Mouse (Mus musculus) large intestine, adult 2 months (tissue): ENCODE results near the gene Tshr. TPM values are rescaled to one million over a fixed set of nuclear protein-coding genes. Genes with fewer than 3 reads are reported as not detected.
"Not testable (repeated sequence)": the region's sequence is repeated elsewhere in the genome, so short reads cannot be mapped to it uniquely, and the experiment has no call there.

Source experiments
- DNase-seq: peaks from one replicate; pipeline ENCODE4 v3.0.0-alpha.2; 2012; ENCODE audit warnings: low read depth, low spot score
- WGBS: fragments of 180-500 bp; shearing (Covaris S2); methylation state at CpG from one replicate; pipeline ENCODE4 v1.1.7; 2018; 5-methylcytosine and 5-hydroxymethylcytosine counted together
- polyA plus RNA-seq: library from polyadenylated mRNA; depleted of rRNA; stranded (reverse); fragments of >200 nt; gene quantifications from 2 replicates; pipeline ENCODE4 v1.2.3, GENCODE M21; 2012; rRNA removed

Tshr gene
- polyA plus RNA-seq: 0.58 TPM in 2 replicates

DNA sequence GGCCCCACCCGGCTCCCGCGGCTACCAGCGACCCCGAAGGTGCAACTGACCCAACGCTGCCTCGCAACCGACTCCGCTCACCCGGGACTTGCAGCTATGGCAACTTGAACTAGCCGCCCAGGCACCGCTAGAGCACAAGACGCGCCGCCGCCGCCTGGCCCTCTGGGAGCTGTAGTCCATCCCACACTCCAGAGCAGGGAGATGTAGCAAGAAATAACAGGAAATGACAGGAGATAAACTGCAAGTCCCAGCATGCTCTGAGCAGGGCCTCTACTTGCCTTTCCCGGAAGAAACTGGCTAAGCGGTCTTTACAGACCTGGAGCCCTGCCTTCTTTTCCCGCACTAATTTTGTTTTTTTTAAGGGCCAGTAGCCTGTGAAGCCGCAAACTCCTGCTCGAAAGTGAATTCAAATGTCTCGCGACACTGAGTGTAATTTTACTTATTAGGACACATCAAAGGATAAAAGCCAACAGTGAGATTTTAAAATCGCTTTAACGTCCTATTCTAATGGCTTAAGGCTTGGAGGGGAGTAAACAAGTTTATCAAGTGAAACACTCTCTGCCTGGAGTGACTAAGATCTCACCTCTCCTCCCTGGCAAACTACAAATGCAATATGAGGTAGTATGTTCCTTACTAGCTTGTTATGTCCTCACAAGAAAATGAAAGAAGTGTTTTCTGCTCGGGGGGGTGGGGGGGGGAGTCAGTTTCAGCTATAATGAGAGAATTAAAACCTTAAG lies at the start of gene Tshr, which contains the start of gene Cep128:
Gene Tshr (plus strand): TSS at position 283 of the 737 bp plus-strand sequence.
Gene Cep128 (minus strand): TSS at position 129 of the 737 bp plus-strand sequence.
- peak; percentile 94 for DNase-seq
- WGBS: 1% methylated on average over 27 of the region's 27 CpGs

DNA sequence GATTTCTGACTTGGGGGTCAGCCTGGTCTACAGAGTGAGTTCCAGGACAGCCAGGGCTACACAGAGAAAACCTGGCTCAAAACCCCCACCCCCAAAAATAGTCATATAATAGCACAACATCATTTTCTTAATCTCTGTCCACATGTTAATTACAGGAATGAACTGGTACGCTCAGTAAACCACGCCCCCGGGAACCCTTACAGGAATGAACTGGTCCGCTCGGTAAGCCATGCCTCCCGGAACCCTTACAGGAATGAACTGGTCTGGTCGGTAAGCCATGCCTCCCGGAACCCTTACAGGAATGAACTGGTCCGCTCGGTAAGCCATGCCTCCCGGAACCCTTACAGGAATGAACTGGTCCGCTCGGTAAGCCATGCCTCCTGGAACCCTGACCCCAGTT lies 45.7 kb upstream of the Tshr start:
- 98% methylated on average over 13 of the region's 13 CpGs for WGBS
- not testable (repeated sequence) for DNase-seq

DNA sequence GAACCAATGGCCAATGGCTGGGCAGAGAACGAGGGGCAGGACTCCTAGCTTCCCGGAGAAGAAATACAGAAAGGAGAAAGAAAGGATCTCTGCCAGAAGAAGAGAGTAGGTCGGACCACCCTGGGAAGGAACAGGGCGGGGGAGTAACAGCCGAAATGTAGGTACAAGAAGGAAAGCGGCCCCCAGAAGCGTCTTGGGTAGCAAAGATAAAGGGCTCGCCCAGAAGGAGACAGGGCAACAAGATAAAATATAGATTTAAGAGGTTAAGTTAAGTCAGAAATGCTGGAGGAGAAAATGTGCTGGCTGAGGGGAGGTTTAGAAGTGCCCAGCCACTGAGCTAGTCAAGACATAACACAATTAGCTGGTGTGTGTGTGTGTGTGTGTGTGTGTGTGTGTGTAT lies 30.6 kb upstream of the Tshr start:
- 94% methylated on average over 8 of the region's 8 CpGs for WGBS
- no peak for DNase-seq

DNA sequence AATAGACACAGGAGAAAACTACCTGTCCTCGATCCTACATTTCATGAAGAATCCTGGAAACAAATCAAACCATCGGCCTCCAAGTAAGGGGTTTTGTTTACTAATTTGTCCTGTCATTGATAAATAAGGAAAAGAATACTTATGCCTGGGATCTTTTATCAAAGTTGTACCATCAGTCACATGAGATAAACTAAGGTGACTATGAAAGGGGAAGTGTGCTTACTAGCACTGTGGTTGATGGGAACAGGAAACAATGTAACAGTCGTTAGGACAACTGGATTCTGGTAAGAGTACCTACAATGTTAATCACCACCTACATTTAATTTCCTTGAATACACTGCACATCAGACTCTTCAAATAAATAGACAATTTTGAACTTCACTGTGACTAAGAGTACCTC lies 15.2 kb upstream of the Tshr start:
- DNase-seq: no peak
- 84% methylated on average over 3 of the region's 3 CpGs for WGBS

DNA sequence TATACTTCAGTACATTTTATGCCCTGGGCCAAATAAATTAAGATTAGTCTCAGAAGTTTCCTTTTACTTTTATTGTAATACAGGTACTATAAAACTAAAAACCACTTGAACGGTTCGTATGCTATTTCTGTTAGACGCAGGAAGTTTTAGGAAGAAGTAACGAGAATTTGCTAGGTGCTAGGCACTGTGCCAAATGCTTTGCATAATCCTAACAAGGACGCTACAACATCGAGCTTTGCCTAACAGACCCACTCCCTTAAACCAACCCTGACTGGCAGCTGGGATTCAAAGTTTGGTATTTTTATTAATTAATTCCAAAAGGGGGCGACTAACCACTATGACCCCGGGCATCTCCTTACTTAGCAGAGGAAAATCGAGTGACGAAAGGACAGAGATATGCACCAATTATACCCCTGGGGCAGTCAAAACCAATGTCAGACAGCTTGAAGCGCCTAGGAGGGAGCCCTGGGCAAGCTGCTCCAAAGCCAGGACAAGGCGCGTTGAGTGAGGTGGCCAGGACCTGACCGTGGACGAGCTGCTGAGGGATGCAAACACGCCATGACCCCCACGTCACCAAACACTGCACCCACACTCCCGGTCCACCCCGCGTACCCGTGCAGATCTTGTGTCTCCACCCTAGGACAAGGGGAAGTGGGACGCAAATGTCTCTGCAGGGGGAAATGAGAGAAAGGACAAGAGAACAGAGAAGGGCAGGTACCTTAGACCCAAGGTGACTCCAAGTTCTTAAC lies 673 bp upstream of the Tshr start:
- WGBS: under 1% methylated on average over 22 of the region's 22 CpGs
- DNase-seq: no peak

DNA sequence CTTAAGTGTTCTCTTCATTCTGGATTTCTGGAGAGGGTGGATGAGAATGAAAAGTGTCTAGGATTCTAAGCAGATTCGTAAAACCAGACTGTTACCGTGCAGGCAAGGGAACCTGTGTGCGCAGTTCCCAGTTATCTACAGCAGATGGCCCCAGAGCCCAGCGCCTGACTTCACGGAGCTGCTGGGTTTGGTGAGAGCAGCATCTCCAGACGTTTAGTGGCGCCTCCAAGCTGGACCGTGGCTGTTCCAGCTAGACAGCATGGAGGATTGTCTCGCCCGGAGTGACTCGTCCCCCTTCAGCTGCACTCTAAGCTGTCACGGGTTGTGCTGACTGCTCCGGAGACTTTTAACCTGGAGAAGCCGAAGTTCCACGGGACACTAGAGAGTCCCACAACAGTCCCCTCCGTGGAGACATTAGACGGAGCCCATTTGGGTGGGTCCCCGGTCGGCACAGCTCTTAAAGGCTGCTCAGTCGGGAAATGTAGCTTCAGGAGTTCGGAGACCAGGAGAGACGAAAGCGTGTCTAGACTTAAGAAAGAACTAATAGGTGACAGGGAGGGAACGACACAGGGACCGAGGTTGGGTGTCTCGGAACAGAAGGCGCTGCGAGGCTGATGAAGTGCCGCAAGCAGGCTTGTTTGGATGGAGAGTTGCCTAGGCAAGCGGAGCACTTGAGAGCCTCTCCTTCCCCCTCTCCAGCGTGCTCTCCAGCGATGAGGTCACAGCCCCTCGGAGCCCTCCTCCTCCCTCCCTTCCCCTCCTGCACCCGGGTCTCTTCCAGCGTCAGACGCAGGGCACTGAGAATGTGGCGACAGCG lies 16.1 kb downstream of the Tshr start:
- WGBS: 2% methylated on average over 38 of the region's 38 CpGs
- no peak for DNase-seq

DNA sequence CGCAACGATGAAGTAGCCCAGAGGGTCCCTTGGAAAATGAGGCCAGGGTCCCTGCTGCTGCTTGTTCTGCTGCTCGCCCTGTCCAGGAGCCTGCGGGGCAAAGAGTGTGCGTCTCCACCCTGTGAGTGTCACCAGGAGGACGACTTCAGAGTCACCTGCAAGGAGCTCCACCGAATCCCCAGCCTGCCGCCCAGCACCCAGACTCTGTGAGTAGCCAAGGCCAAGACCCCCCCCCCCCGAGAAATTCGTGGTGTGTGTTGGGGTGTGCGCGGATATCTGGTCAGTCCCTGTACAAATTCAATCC lies 16.6 kb downstream of the Tshr start:
- no peak for DNase-seq
- WGBS: 9% methylated on average over 12 of the region's 12 CpGs

DNA sequence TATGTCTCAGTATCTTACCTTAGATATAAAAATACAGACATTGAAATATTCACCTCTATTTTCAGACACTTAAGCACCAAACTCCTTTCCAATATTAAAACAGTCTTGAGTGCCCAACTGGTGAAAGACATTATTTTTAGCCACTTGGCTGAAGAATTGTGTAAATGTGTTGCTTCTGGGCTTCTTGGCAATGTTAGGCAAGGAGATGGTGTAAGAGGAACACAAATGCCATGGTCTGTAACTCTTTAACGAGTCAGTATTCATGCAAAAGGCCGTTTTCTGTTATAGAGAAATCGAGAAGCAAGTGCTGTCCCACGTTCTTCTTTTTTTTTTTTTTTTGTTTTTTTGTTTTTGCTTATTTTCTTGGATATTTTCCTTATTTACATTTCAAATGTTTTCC lies 25.9 kb downstream of the Tshr start:
- 82% methylated on average over 4 of the region's 4 CpGs for WGBS
- DNase-seq: no peak

DNA sequence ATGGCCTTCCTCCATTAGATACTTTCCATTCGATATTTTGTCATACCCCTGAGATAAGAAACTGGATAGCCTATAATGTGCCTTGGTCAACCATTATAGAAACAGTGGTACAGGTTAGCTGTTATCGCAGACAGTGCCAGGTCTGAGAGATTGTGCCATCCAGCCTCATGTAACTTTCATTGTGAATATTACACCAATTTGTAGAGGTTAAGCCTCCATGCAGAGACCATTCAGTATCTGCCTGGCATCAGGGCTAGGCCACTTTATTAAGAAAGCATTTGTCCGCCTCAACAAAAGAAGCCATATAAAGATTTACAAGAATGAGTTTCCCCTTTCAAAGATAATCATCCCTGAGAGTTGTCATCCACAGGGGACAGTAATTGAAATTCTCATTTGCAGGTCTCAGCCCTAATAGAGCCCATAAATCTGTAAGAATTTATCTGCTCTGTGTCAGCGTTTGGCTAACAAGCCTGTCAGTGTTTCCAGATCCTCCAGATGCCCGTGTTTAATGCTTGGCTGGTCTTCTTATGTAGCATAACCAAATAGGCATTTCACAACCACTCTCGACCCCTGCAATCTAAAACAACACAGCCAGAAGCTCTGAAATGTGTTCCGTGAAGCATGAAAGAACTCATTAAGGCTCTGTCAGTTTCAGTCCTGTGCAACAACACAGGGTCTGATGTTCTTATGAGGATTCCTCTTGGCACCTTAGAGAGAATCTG lies 28.3 kb downstream of the Tshr start:
- WGBS: 49% methylated on average over 7 of the region's 7 CpGs
- no peak for DNase-seq

DNA sequence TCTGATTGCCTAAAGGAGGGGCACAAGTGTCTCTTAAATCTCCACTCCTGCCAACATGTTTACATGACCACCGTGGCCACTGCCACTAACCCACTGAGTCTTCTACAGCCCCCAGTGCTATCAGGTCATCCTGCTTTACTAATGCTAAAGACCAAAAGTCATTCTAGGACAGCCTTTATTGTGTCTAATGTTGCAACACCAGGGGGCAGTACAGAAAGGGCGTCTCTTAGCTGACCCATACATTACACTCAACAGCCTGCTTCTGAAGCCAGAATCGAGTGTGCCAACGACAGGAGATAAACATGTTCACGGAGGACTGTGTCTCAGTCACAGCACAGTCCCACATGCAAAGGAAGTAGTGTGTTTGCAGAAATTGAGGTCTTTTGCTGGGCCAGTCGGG lies 30.7 kb downstream of the Tshr start:
- WGBS: 65% methylated on average over 6 of the region's 6 CpGs
- no peak for DNase-seq

DNA sequence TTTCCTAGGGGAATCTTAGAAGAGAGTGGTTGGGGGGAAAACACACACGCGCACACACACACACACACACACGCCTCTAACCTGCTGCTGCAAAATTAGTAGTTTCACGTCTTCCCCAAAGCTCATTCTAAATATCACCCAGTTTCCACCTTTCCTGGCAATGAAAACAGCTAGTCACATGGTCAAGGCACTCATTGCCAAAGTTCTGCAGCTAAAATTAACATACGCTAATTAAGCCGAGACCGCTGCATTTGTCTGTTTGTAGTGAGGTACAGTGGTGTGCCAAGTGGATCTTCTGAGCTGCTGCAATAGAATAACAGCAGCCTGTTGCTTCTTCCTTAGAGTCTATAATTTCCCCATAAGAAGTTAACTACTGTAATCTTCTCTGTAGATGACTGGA lies 32.5 kb downstream of the Tshr start:
- 90% methylated on average over 7 of the region's 7 CpGs for WGBS

DNA sequence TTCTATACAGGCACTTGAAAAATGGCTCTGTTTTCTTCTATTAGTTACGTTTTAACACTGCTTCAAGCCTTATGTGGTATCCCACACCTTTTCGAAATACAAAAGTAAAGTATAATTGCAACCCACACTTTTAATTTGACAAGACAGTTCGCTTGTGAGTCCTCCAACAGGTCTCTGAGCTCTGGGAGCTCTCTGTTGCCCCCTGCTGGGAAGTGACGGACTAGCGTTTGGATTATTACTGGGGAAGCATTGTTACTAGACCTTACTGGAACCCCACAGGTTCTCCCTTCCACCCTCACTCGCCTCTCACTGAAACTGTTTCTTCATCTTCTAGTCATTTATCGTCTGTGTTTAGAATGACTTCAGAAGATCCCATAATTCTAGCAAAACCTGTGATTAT lies 34.4 kb downstream of the Tshr start:
- no peak for DNase-seq
- 43% methylated on average over 7 of the region's 7 CpGs for WGBS

More for the DNA sequence above, 32.5 kb downstream of the Tshr start:
- no peak for DNase-seq

DNA sequence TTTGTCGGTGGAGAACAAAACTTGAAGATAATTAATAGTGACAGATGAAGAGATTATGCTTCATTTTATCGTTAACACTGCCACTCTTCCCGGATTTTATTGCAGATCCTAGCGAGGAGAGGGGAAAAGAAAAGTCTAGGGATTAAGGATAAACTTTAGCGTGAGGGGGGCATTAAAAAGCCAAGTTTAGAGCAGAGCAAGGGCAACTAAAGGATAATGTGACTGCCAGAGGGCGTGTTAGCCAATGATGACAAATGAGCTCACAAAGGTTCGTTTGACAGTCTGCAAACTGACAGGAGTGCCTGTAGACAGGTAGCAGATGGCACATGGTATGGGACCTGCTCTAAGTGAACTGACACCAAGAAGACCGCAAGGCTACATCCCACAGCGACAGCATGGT lies 36.9 kb downstream of the Tshr start:
- 40% methylated on average over 9 of the region's 9 CpGs for WGBS
- DNase-seq: no peak

DNA sequence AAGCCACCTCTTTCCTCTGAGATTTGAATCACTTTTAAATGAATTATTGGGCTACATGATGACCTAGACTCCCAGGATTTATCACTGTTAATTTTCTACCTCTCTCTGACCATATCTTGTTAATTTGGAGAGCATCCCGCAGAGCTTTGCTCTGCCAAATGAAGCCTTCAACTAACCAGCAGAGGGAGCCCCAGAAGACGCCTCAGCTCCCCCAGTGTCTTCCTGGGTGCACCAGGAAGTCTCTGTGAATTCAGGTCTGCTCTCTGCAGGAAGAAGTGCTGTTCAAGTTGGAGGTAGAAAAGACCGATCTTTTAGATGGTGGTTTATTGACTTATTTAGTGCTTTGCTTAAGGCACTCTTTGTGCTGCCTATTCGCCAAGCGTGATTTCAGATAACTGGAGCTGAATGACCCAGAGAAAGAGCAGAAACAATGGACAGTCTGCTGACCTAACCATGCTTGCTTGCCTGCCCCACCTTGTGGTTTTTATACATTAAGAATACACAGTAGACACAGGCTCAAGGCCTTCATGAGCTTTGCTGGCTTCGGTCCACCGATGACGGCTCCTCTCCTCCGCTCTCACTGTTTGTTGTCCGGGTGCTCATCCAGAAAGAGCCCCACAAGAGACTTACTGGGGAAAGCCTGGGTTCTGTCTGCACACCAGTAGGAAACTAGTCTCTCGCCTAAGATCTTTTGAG lies 38.9 kb downstream of the Tshr start:
- no peak for DNase-seq

DNA sequence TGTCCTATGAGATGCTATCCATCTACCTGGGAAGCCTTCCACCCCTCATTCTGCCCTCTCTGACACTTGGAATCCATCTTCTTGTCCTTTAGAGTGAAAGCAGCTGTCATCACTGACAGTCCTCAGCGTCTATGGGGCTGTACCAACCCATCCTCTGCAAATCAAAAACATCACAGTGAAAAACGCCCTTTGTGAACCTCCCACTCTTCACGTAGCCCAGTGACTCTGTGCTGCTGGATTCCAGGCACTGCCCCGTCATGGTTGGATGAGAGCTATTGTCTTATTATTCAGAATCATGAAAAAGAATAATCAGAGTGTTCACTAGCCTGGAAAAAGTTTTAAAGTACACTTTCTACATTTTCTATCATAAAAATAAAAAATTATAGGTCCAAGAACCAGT lies 42.1 kb downstream of the Tshr start:
- WGBS: 56% methylated on average over 4 of the region's 4 CpGs
- no peak for DNase-seq

More for the DNA sequence above, 38.9 kb downstream of the Tshr start:
- WGBS: 52% methylated on average over 11 of the region's 11 CpGs

DNA sequence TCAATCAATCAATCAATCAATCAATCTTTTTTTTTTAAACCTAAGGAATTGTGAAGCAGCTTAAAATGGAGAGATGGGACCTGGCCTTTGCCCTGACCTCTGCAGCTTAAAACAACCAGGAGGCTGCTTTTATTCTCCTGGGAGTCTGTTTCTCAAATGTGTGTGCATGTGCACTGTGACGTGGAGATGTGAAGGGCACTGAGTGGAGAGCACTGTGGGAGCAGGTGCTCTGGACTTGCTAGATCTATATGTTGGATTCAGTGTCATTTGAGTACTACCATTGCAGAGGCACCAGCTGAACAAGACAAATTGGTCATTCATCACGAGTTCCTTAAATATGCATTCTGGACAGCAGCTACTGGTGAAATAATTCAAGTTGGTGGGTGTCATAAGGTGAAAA lies 42.8 kb downstream of the Tshr start:
- WGBS: 58% methylated on average over 2 of the region's 2 CpGs
- DNase-seq: no peak

DNA sequence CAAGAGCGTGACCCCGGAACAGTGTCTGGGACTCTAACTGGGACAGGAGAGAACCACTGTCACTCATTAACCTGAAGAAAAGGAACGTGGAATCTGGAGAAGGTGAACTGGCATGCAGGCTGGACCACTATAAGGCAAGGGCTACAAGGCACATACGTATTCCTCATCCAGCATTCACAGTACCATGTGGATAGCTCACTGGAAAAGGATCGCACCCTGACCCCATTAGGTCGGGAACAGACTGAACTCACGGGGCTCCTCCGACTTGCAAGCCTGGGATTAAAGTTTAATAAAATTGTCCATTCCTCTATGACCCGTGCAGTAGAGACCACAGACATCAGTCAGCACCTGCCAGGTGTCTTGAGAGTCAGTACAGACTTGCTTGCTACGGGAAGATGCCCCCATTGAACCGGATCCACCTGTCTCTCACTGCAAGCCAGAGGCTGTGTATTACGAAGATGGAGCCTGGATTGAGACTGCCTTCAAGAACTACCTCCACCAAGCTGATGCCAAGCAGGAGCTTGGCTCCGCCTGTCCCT lies 97.9 kb downstream of the Tshr start:
- no peak for DNase-seq
- WGBS: 87% methylated on average over 13 of the region's 13 CpGs

DNA sequence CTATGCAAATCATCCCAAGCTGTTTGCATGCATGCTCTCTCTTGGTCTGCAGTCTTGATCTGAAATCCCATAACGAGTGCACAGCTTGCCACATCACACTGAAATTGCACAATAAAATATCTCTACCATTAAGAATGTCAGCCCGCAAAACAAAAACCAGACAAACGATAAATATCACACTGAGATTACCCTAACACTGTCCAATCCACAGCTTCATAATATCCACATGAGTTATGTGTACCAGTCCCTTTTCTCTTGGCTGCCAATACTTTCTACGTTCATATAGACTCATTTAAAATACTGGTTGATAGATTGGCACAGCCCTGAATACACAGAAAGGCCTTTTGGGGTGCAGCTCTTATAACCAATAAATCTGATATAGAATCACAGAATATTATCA lies 102.0 kb downstream of the Tshr start:
- DNase-seq: no peak
- 85% methylated on average over 4 of the region's 4 CpGs for WGBS

DNA sequence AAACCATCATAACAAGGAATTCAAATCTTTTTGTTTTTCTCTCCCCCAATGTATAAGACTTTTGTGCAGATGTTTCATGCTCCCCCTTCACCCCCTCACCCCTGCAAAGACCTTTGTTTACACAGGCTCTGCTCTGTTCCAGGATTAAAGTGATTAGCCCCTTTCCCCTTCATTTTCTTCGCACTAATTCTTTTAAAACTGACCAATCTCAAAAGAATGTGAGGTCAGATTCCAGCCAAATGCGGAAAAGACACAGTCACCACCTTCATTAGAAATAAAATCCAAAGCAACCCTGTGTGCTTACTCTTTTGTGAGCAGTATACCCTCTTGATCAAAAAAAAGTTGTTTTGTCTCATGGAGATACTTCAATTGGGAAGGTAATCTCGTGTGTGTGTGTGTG lies 104.0 kb downstream of the Tshr start:
- WGBS: 34% methylated on average over 3 of the region's 3 CpGs
- DNase-seq: no peak
